Mouse (Mus musculus): ENCODE data around the gene Iah1.

Gene Iah1

DNA sequence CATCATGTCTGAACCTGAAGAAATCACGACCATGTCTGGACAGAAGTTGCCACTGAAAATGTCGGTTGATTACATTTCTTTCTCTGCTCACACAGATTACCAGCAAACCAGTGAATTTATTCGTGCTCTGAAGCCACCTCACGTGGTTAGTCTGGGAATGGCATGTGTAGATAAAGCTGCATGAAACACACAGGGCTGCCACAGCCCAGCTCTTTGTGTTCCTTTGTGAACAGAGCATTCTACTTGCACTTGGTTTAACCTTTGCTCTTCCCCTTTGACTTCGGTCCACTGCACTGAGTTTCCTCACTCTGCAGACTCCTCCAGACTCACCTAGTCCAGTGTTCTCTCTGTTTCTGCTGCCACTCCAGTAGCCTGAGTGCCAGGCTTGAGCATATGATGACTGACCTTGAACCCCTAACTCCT lies 13.8 kb upstream of the Iah1 start:
- ChIA-PET CTCF (interaction anchor here in 2 of 4 experiments (0.6 to 1.0 kb wide), 2 partner anchors 16 to 25 kb away, joined by 3 read pairs; no protein-coding TSS in a partner anchor), POLR2A (interaction anchor here in 2 of 4 experiments (0.9 to 3.8 kb wide), 10 partner anchors 8 to 71 kb away, joined by 3 to 13 read pairs (median 4); partner anchors contain the start of genes Adam17 (in 1 of the 2), Cpsf3 (in 1 of the 2), Iah1 (in 1 of the 2) and Itgb1bp1 (in 1 of the 2))

DNA sequence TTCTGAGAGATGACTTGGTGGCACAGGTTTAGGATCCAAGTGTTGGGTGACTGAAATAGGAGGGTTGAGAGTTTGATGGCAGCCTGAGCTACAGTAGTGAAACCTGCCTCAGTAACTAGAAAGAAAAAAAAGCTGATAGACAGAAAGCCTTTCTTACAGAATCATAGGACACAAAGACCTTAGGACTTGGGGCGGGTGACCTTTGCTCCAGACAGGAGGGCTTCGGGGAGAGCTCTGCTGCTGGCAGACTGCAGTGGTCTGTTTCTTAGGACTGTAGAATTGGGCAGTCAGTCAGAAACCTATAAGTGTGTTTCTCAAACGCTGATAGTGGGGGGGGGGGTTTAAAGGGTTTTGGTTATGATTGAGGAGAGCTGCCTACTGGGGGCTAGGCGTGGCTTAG lies 10.4 kb upstream of the Iah1 start:
- CTCF ChIA-PET, result interaction anchor here in 2 of 4 experiments (0.6 to 1.6 kb wide), 5 partner anchors 12 to 70 kb away, joined by 3 to 6 read pairs (median 4); partner anchors contain the start of gene Adam17 (in 1 of the 2)
- POLR2A ChIA-PET, result interaction anchor here (0.6 to 3.7 kb wide), 13 partner anchors 11 to 170 kb away, joined by 3 to 47 read pairs (median 3); partner anchors contain the start of genes Cpsf3 (in 1 of the 4), Iah1 (in 1 of the 4) and Itgb1bp1 (in 1 of the 4)

DNA sequence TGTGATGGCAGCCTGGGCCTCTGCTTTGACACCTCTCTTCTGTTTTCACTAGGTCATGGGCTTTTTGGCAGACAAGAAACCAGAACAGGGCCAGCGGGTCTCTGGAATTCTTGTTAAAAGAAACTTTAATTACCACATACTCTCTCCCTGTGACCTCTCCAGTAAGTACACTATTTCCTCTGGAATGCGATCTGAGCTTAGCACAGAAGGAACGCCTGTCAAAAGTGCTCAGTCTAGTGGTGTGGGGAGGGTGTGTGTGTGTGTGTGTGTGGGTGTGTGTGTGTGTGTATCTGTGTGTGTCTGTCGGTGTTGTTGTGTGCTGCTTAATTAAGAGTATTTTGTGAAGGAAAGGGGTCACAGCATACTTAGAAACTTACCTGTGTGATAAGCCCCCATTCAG lies 9.5 kb upstream of the Iah1 start:
- ChIA-PET CTCF (interaction anchor here in 2 of 4 experiments (0.5 to 1.6 kb wide), 3 partner anchors 12 to 109 kb away, joined by 3 to 8 read pairs (median 6); no protein-coding TSS in a partner anchor), POLR2A (interaction anchor here in 3 of 4 experiments (1.3 to 3.7 kb wide), 4 partner anchors 10 to 25 kb away, joined by 3 to 47 read pairs (median 9); partner anchors contain the start of genes Cpsf3 (in 1 of the 3), Iah1 (in 1 of the 3) and Itgb1bp1 (in 1 of the 3))

DNA sequence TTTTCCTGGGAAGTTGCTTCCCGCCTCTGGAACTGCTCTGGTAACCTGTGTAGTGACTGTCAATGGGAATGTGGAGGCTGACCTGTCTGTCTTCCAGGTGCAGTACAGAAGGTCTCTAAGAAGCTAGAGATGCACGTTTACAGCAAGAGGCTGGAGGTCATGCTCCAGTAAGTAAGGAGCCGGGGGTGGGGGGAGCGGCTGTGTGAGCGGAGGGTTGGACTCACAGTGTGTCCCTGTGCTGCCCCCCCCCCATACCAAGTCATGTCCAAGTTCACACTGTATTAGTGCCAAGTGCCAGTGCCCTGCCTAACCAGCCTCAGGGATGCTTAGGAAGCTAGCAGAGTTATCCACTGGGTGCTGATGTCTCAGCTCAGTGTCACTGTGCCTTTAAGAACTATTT lies 4.0 kb upstream of the Iah1 start:
- CTCF ChIA-PET, result no interaction called here
- POLR2A ChIA-PET, result interaction anchor here in 2 of 4 experiments (0.9 to 8.7 kb wide), 7 partner anchors 8 to 50 kb away, joined by 3 to 78 read pairs (median 4); partner anchors contain the start of genes Cpsf3 (in 1 of the 2) and Itgb1bp1 (in 1 of the 2)

DNA sequence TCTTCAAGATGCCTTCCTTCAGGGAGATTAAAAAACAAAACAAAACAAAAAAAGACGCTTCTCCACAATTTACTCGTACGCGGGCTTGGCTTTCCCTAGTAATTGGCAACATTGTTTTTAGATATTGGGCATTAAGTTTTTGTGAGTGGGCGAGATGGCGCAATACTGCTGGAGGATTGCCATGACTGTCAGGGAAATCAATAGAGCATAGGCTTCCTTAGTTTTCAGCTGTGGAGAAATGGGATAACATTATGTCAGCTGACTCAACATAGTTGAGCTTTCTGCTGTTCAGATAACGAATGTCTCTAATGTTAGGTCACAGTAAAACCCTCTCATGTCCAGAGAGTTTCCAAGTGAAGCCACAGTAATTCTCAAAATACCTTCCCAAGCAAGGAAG lies 678 bp downstream of the Iah1 start:
- ChIA-PET CTCF (interaction anchor here in 3 of 4 experiments (0.6 to 2.1 kb wide), 7 partner anchors 8 to 205 kb away, joined by 3 to 6 read pairs (median 4); partner anchors contain the start of gene Itgb1bp1 (in 1 of the 3)), POLR2A (interaction anchor here in 3 of 4 experiments (0.6 to 8.7 kb wide), 47 partner anchors 9 to 253 kb away, joined by 3 to 78 read pairs (median 4); partner anchors contain the start of genes Itgb1bp1 (in 3 of the 3), Cpsf3 (in 2 of the 3), Adam17 (in 1 of the 3) and Ywhaq (in 1 of the 3))

DNA sequence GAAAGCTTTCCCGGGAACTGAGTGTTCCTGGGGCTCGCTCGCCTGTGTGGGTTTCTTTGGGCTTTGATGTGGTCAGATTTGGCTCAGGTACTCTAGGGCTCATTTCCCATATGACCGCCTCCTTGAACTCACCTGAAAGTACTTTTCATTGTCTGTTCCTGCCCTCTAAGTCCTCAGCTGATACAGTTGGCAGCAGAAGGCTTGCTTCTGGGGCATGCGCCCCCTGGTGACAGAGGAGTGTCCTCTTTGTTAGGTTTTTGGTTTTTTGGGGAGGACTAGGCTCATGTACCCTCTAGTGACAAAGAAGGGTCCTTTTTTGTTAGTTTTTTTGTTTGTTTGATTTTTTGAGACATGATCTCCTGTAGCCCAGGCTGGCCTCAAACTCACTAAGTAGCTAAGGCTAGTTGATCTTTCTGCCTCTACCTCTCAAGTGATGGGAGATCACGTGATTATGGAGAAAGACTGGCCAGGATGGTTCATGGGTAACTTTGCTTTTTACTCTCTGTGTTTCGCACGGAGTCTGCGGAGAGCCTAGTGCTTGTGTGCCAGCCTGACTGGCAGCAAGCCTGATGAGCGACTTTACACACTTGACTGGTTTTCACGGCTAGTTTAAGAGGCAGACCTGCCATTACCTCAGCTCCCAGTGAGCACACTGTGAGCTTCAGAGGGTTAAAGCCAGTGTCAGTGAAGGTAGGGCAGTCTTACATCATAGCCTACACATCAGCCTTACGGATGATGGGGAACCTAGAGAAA lies 2.1 kb downstream of the Iah1 start:
- ChIA-PET CTCF (interaction anchor here in 3 of 4 experiments (0.6 to 2.1 kb wide), 13 partner anchors 9 to 207 kb away, joined by 3 to 6 read pairs (median 4); partner anchors contain the start of genes Adam17 (in 1 of the 3) and Itgb1bp1 (in 1 of the 3)), POLR2A (interaction anchor here in 3 of 4 experiments (0.5 to 8.7 kb wide), 14 partner anchors 8 to 206 kb away, joined by 3 to 78 read pairs (median 6); partner anchors contain the start of genes Cpsf3 (in 2 of the 3), Itgb1bp1 (in 2 of the 3) and Adam17 (in 1 of the 3))

DNA sequence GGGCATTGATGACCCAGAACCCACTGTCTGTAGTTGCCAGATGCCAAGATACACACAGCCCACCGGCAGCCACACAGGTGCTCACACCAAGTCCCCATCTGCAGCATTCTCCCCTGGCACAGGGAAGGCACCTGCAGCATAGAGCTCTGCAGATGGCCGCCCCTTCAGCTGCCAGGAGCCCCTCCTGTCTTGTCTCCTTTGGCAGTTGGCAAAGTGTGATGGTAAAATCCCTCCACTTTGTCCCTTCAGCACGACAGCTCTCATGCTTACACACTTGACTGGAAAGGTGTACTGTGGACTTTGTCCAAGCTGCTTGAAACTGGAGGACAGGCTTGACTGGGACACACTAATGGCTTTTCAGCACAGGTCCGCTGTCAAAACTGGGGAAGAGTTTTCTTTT lies 4.1 kb downstream of the Iah1 start:
- ChIA-PET CTCF (interaction anchor here in 2 of 4 experiments (0.6 to 0.9 kb wide), 3 partner anchors 9 to 204 kb away, joined by 3 to 5 read pairs (median 5); no protein-coding TSS in a partner anchor), POLR2A (interaction anchor here in 2 of 4 experiments (0.8 to 8.3 kb wide), 4 partner anchors 8 to 53 kb away, joined by 3 to 47 read pairs (median 3); partner anchors contain the start of gene Adam17 (in 1 of the 2))

DNA sequence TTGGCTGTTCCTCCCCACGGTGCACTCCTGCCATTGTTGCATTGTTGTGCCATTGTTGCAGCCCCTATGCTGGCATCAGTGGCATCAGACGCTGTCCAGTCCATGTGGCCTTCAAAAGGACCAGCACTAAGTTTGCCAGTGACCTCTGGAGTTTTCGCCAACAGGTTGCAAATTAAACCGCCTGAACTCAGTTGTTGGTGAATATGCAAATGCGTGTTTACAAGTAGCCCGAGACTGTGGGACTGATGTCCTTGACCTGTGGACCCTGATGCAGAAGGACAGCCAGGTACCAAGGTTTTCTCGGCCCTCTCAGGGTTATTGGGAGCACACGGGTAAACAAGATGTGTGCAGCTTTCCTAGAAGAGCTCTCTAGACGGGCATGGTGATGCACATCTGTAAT lies 5.0 kb downstream of the Iah1 start:
- CTCF ChIA-PET, result interaction anchor here in 1 of 4 experiments (0.9 kb wide), 1 partner anchor 203 kb away, joined by 3 read pairs; no protein-coding TSS in a partner anchor
- POLR2A ChIA-PET, result interaction anchor here in 2 of 4 experiments (1.3 to 8.3 kb wide), 3 partner anchors 8 to 16 kb away, joined by 3 to 47 read pairs (median 8); no protein-coding TSS in a partner anchor

DNA sequence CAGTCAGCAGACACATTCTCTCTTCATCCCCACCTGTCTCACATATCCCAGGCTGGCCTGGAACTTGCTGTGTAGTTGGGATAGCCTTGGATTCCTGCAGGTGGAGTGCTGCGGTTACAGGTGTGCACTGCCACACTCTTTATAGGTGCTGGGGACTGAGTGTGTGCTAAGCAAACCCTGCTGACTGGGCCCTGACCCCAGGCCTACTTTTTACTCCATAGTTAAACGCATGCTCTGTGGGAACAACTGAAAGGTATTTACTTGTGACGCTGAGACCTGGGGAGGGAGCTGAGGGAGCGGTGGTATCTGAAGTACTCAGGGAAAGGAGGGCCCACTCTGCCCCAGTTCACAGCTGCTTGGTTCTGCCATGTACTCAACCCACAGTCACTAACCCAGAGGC lies 6.1 kb downstream of the Iah1 start:
- CTCF ChIA-PET, result no interaction called here
- POLR2A ChIA-PET, result interaction anchor here in 1 of 4 experiments (1.4 kb wide), 1 partner anchor 10 kb away, joined by 8 read pairs; no protein-coding TSS in a partner anchor

DNA sequence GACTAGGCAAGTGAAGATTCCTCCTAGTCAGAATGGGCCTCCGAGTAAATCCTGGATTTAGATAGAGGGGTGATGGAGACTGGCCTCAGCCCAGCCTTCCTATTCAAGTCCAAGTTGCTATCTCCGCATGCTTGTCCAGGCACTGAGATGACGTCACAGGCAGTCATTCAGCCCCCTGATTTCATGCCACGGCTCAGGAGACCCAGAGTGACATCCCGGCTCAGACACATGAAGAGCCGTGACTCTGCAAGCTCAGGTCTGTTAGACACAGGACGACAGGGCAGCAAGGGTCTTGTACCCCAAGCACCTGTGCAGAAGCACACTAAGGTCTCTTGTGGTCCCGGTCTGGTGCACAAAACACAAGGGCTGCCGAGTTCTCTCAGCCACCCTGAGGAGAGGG lies 6.7 kb downstream of the Iah1 start:
- CTCF ChIA-PET, result no interaction called here
- POLR2A ChIA-PET, result interaction anchor here in 3 of 4 experiments (0.6 to 1.0 kb wide), 5 partner anchors 9 to 95 kb away, joined by 3 read pairs; partner anchors contain the start of genes Ywhaq (in 2 of the 3) and Itgb1bp1 (in 1 of the 3)

DNA sequence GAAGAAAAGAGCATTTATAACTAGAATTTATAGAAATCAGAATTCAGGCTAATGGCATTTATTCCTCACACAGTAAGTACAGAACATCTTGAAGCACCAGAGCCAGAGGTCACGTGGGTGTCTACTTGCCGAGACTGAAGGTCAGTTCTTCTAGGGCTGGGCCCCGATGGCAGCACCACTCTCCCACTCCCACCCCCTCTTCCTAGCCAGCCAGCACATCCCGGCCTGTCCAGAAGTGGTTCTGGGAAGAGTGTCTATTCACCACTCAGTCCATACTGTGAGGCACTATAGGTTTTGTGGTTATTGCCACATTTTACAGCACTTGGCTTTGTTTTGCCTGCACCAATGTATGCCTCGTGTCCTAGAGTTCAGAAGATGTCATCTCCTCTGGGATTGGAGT lies 7.9 kb downstream of the Iah1 start:
- CTCF ChIA-PET, result no interaction called here

DNA sequence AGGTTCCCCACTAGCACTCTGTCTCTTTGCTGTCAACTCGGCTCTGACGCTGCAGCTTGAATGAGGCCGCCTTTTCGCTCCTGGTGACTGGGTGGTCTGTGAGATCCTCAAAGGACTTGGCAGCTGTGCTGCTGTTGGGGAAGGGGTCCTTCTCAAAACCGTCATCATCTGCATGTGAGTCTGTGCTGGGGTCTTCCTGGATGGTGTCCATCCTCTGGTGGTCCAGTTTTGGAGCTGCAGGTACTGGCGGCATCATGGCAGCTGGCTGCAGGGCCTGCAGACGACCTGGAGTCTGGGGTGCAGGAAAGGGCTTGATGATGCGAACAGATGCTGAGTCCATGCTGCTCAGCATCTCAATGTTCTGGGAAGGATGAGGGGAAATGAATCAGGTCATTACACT lies 9.1 kb downstream of the Iah1 start:
- ChIA-PET CTCF (interaction anchor here in 1 of 4 experiments (1.2 kb wide), 1 partner anchor 8 kb away, joined by 4 read pairs; no protein-coding TSS in a partner anchor), POLR2A (interaction anchor here in 3 of 4 experiments (0.6 to 3.4 kb wide), 5 partner anchors 8 to 36 kb away, joined by 3 to 19 read pairs (median 4); partner anchors contain the start of gene Iah1 (in 2 of the 3))

More for the DNA sequence above, 7.9 kb downstream of the Iah1 start:
- POLR2A ChIA-PET, result no interaction called here

DNA sequence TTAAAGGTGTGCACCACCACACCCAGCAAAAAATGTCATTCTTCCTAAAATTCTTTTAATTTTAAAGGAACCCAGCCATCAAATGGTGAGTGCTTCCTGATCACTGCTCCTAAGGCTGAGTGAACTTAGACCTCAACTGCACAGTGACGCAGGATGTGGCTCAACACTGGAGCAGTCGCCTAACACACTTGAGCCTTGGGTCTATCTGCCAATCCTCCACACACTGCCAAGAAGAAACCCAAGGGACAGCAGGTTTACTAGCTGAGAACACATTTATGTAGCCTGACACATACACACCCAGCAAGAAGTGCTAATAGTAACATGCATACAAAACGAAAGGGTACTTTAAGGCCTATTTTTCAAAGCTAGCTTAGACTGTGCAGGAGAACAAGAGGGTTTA lies 10.1 kb downstream of the Iah1 start:
- CTCF ChIA-PET, result interaction anchor here in 1 of 4 experiments (0.6 kb wide), 1 partner anchor 47 kb away, joined by 3 read pairs; the partner anchor contains the start of gene Adam17
- POLR2A ChIA-PET, result interaction anchor here in 2 of 4 experiments (0.8 to 3.4 kb wide), 5 partner anchors 9 to 61 kb away, joined by 3 to 19 read pairs (median 6); partner anchors contain the start of gene Iah1 (in 2 of the 2)

DNA sequence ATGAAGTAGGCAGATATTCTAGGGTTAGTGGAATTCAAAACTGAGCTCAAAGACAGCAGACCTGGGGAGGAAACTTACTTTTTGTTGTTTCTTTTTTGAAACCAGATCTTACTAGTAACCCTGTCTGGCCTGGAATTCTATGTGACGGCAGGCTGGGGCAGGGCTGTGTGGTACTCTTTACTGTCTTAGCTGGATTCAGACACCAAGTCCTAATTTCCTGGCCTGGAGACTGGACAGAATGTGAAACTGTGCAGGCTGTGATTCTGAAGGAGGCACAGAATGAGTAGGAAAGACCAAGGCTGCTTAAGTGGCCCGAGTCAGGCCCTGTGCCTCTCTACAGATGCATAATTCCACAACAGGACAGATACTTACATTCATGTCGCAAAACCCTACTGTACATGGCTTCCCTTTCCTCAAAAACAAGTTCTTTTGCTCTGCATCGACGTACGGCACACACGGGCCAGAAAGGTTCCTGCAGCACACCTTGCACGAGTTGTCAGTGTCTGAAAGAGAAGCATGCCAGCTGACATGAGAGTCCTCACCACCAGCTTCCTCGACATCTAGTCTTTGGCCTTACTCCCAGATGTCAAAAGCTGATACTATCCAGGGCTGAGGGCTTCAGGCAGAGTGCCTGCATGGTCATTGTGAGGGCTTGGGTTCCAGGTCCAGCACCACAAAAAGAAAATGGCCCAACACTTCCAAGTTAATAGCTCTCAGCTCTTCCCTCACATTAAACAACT lies 13.6 kb downstream of the Iah1 start:
- ChIA-PET CTCF (interaction anchor here in 3 of 4 experiments (0.6 to 2.0 kb wide), 5 partner anchors 10 to 196 kb away, joined by 3 to 6 read pairs (median 4); partner anchors contain the start of gene Iah1 (in 1 of the 3)), POLR2A (interaction anchor here in 3 of 4 experiments (0.6 to 3.9 kb wide), 12 partner anchors 9 to 163 kb away, joined by 3 to 24 read pairs (median 4); partner anchors contain the start of genes Iah1 (in 2 of the 3) and Itgb1bp1 (in 1 of the 3))

DNA sequence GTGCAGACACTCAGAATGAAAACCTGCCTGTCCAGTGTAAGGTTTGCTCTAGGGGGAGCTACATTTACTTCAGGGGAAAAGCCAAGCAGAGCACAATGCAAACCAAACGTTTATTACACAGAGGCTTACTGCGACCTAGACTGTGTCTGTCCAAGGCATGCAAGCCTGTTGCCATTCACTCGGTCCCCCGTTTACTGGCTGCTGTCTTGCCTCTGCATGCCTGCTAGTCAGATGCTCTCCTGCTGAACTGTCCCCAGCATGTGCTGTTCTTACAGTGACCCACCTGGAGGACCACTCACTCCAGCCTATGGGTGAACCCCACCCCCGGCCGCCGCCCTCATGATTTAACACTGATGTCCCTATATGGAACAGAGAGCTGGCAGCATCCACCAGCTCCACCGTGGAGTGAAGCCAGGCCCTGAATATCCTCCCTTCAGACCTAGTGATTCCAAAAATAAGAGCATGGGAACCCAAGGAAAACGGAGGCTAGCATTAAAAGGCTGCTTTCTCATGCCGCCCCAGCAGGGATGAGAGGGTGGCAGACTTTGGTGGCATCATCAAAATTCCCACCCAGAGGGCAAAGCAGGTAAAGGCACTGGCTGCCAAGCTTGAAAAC lies 14.9 kb downstream of the Iah1 start:
- POLR2A ChIA-PET, result interaction anchor here in 2 of 4 experiments (1.1 to 3.9 kb wide), 6 partner anchors 14 to 164 kb away, joined by 3 to 24 read pairs (median 5); partner anchors contain the start of gene Iah1 (in 2 of the 2)
- CTCF ChIA-PET, result interaction anchor here in 3 of 4 experiments (0.6 to 1.2 kb wide), 3 partner anchors 13 to 645 kb away, joined by 3 to 4 read pairs (median 3); partner anchors contain the start of gene Iah1 (in 1 of the 3)

DNA sequence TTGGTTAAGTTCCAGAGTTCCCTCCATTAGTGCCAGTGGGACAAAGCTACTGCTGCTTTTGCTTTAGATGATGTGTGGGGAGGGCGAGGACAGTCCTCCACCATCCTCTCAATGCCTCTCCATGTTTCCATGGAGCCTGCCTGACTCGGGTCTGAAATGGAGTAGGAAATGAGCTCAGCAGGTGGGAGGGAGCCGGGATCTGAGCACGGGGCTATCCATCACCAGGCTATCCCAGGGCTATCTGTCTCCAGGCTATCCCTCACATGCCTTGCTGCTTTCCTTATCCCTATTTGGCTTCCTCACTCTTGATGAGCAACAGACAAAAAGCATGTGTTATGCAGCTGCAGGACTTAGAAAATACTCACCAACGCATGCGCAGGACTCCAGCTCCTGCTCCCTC lies 15.5 kb downstream of the Iah1 start:
- ChIA-PET POLR2A (interaction anchor here in 1 of 4 experiments (0.7 to 3.9 kb wide), 4 partner anchors 15 to 164 kb away, joined by 3 to 24 read pairs (median 4); partner anchors contain the start of gene Iah1), CTCF (no interaction called here)

DNA sequence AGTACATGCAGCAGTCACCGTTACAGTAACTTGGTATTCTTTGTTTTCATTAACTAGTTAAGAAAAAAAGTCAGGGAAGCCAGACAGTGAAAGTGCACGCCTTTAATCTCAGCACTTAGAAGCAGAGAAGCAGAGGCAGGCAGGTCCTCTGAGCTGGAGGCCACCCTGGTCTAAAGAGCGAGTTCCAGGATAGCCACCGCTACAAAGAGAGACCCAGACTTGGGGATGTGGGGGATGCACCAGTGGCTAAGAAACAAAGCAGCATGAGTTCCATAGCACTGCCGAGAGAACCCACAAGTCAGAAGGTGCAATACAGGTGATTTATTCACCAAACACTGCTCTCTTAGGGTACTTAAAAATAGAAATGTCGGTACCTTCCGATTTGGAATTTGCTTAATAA lies 16.8 kb downstream of the Iah1 start:
- POLR2A ChIA-PET, result interaction anchor here in 1 of 4 experiments (1.9 kb wide), 1 partner anchor 16 kb away, joined by 6 read pairs; no protein-coding TSS in a partner anchor
- CTCF ChIA-PET, result no interaction called here
